Mouse (Mus musculus) C2C12 (cell line): Measurements from ENCODE around the gene Sbsn.

Experiments used
- CTCF ChIP-seq: IDR thresholded peaks from one replicate; pipeline ENCODE4 v1.5.1; 2011; ENCODE audit not compliant: control insufficient read depth, insufficient read depth, insufficient read length
- MYOG ChIP-seq: IDR thresholded peaks from one replicate; pipeline ENCODE4 v1.6.1; 2011; ENCODE audit not compliant: control insufficient read depth, insufficient read length; ENCODE audit errors: extremely low read depth
- USF1 ChIP-seq: IDR thresholded peaks from one replicate; pipeline ENCODE4 v1.6.1; 2011; ENCODE audit warnings: low read depth, mild to moderate bottlenecking, control low read depth, moderate library complexity

DNA sequence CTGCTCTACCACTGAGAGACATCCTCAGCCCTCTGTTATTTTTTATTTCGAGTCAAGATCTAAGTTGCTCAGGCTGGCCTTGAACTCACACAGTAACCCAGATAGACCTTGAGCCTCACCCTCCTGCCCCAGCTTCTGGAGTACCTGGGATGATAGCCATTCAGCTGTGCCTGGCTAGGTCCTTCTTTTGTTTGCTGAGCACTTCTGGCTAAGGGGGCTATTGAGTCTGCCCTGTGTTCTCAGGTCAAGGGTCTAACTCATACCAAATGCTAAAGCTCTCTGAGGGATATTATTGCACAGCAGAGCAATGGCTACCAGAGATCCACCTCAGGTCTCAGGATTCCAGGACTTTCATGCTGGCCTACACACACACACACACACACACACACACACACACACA, 33.9 kb downstream of the Sbsn start:
- TF ChIP-seq CTCF = no peak
- no peak for TF ChIP-seq MYOG
- no peak for TF ChIP-seq USF1
